In the genomic region with DNA sequence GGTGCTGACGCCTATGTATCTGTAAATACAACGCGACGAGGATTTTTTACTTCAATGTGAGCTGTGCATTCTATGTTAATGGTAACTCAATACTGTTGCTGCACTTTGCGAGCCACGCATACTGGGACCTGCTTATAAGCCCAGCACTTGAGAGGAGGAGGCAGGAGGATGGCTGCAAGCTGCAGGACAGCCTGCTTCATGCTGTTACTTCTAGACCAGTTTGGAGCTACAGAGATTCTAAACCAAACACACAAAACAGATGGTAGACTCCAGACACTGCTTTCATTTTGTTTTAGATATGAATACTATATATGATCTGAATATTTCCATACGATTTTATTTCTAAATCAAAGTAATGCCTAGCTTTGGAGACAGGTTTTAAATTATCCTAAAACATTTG, we compare ENCODE assay signal across 23 mouse cellular contexts. TPM values are rescaled to one million over a fixed set of nuclear protein-coding genes. Genes with fewer than 3 reads are reported as not detected.
A peak's percentile ranks its signal among the peaks of the same experiment; 100 is the strongest.
DNase-seq lines count a peak whose midpoint lies in the region; ATAC-seq and TF ChIP-seq lines count a peak whose summit lies in the region.
"Had no signal": no experiment of that assay in that cellular context is flagged by ENCODE, and none has a peak within 500 bp of the region (broad histone marks: within the 10 kb centered on the region; RNA-seq: fewer than 3 reads in every experiment).

No protein-coding gene starts in this region.

- no peak overlapping the region for H3K27ac ChIP-seq in forebrain, postnatal 0 days (ENCODE audit: low read depth, low read length)
- H3K27ac ChIP-seq in forebrain, embryonic 11.5 days (ENCODE audit: low read depth, low read length): no peak overlapping the region
- H3K27ac ChIP-seq in limb, embryonic 14.5 days (replicated peaks; ENCODE audit: low read depth, low read length): no peak overlapping the region
- no peak overlapping the region for H3K27ac ChIP-seq in limb, embryonic 10.5 days
- H3K27ac ChIP-seq in embryonic facial prominence, embryonic 13.5 days: 0 out of 2 replicates have a peak overlapping the region, but pooled peaks have one; percentile 7
- H3K27ac ChIP-seq: forebrain, embryonic 10.5 days; gastrocnemius, adult 2 months; hindbrain, embryonic 10.5 days; hindbrain, embryonic 13.5 days; intestine, embryonic 15.5 days had no signal

- TF ChIP-seq CTCF in forebrain, postnatal 0 days (IDR thresholded peaks at IDR 0.05; ENCODE audit: low read depth): no peak

- H3K4me3 ChIP-seq in forebrain, postnatal 0 days (ENCODE audit: low read depth, low read length): no peak overlapping the region
- no peak overlapping the region for H3K4me3 ChIP-seq in forebrain, embryonic 11.5 days (ENCODE audit: low read depth, low read length)
- no peak overlapping the region for H3K4me3 ChIP-seq in limb, embryonic 14.5 days (replicated peaks; ENCODE audit: low read length)
- H3K4me3 ChIP-seq in limb, embryonic 10.5 days: no peak overlapping the region
- no peak overlapping the region for H3K4me3 ChIP-seq in embryonic facial prominence, embryonic 13.5 days
- H3K4me3 ChIP-seq: forebrain, embryonic 10.5 days; gastrocnemius, adult 2 months; hindbrain, embryonic 10.5 days; hindbrain, embryonic 13.5 days; intestine, embryonic 15.5 days had no signal

- H3K4me1 ChIP-seq in forebrain, postnatal 0 days (ENCODE audit: insufficient read depth): no peaks in the 10 kb centered on the region
- no peaks in the 10 kb centered on the region for H3K4me1 ChIP-seq in forebrain, embryonic 11.5 days (replicated peaks; ENCODE audit: control insufficient read depth, insufficient read depth, low read length)
- H3K4me1 ChIP-seq in limb, embryonic 14.5 days (ENCODE audit: control insufficient read depth, insufficient read depth, low read length): no peaks in the 10 kb centered on the region
- no peaks in the 10 kb centered on the region for H3K4me1 ChIP-seq in limb, embryonic 10.5 days
- no peaks in the 10 kb centered on the region for H3K4me1 ChIP-seq in embryonic facial prominence, embryonic 13.5 days
- H3K4me1 ChIP-seq: forebrain, embryonic 10.5 days; hindbrain, embryonic 10.5 days; hindbrain, embryonic 13.5 days; intestine, embryonic 15.5 days had no signal

- peaks cover 66% of the 10 kb centered on the region for H3K36me3 ChIP-seq in forebrain, postnatal 0 days (ENCODE audit: insufficient read depth)
- peaks cover 15% of the 10 kb centered on the region; the same call in 1 of the 2 replicates for H3K36me3 ChIP-seq in forebrain, embryonic 11.5 days (ENCODE audit: control insufficient read depth, insufficient read depth, low read length)
- H3K36me3 ChIP-seq in limb, embryonic 14.5 days (ENCODE audit: control insufficient read depth, insufficient read depth, low read length): peaks cover 81% of the 10 kb centered on the region
- H3K36me3 ChIP-seq in limb, embryonic 10.5 days: peaks cover 96% of the 10 kb centered on the region
- peaks cover 79% of the 10 kb centered on the region for H3K36me3 ChIP-seq in embryonic facial prominence, embryonic 13.5 days

- no peaks in the 10 kb centered on the region for H3K27me3 ChIP-seq in forebrain, postnatal 0 days (ENCODE audit: insufficient read depth, low read length)
- H3K27me3 ChIP-seq in forebrain, embryonic 11.5 days (ENCODE audit: control insufficient read depth, insufficient read depth, low read length): no peaks in the 10 kb centered on the region
- H3K27me3 ChIP-seq in limb, embryonic 14.5 days (ENCODE audit: control insufficient read depth, insufficient read depth, low read length): no peaks in the 10 kb centered on the region
- H3K27me3 ChIP-seq in limb, embryonic 10.5 days (ENCODE audit: low read depth, poor library complexity, severe bottlenecking): no peaks in the 10 kb centered on the region
- H3K27me3 ChIP-seq in embryonic facial prominence, embryonic 13.5 days: no peaks in the 10 kb centered on the region
- H3K27me3 ChIP-seq: hindbrain, embryonic 13.5 days; intestine, embryonic 15.5 days had no signal

- peak; percentile 59 for ATAC-seq in forebrain, postnatal 0 days
- ATAC-seq in forebrain, embryonic 11.5 days (replicated peaks; ENCODE audit: low FRiP score): no peak
- ATAC-seq in limb, embryonic 14.5 days (ENCODE audit: low FRiP score, low read depth): no peak
- ATAC-seq in embryonic facial prominence, embryonic 13.5 days (ENCODE audit: insufficient number of reproducible peaks, insufficient read depth, low FRiP score, low TSS enrichment, low read depth): no peak
- ATAC-seq: CD4-positive, CD25-positive, alpha-beta regulatory T cell, adult 4 months; forebrain, embryonic 14.5 days; hindbrain, embryonic 16.5 days; intestine, embryonic 15.5 days had no signal

- DNase-seq in forebrain, postnatal 0 days: peak; percentile 2
- DNase-seq in forebrain, embryonic 11.5 days (ENCODE audit: low spot score): no peak
- peak; percentile 9 for DNase-seq in limb, embryonic 14.5 days (ENCODE audit: low spot score)
- DNase-seq in limb, embryonic 10.5 days (ENCODE audit: low spot score): no peak
- no peak for DNase-seq in heart, postnatal 4 days
- DNase-seq: adrenal gland, adult 2 months; adrenal gland, postnatal 14 days; cerebellum, adult 18-20 months; cerebellum, adult 9-10 months; cerebellum, postnatal 14 days; gastrocnemius, adult 2 months; gastrocnemius, postnatal 14 days; heart, adult 11 months; kidney, adult 11 months had no signal

- no peak overlapping the region for H3K9ac ChIP-seq in forebrain, postnatal 0 days
- no peak overlapping the region for H3K9ac ChIP-seq in forebrain, embryonic 11.5 days (ENCODE audit: low read length)
- H3K9ac ChIP-seq in limb, embryonic 14.5 days (ENCODE audit: low read depth, low read length, severe bottlenecking): no peak overlapping the region
- no peak overlapping the region for H3K9ac ChIP-seq in embryonic facial prominence, embryonic 13.5 days
- H3K9ac ChIP-seq: hindbrain, embryonic 13.5 days; intestine, embryonic 15.5 days had no signal

- TF ChIP-seq POLR2A in limb, embryonic 14.5 days (IDR thresholded peaks at IDR 0.05; ENCODE audit: borderline replicate concordance, extremely low read depth, insufficient read depth, insufficient read length): no peak

- no peaks in the 10 kb centered on the region for H3K9me3 ChIP-seq in forebrain, postnatal 0 days (ENCODE audit: low read length)
- H3K9me3 ChIP-seq in forebrain, embryonic 11.5 days (ENCODE audit: control insufficient read depth, low read length): no peaks in the 10 kb centered on the region
- H3K9me3 ChIP-seq in limb, embryonic 14.5 days (ENCODE audit: control insufficient read depth, low read length): no peaks in the 10 kb centered on the region
- H3K9me3 ChIP-seq in limb, embryonic 10.5 days (replicated peaks): no peaks in the 10 kb centered on the region
- no peaks in the 10 kb centered on the region for H3K9me3 ChIP-seq in embryonic facial prominence, embryonic 13.5 days
- H3K9me3 ChIP-seq: forebrain, embryonic 10.5 days; hindbrain, embryonic 10.5 days; hindbrain, embryonic 13.5 days; intestine, embryonic 15.5 days had no signal

- no peak overlapping the region for H3K4me2 ChIP-seq in forebrain, postnatal 0 days (ENCODE audit: low read depth)
- no peak overlapping the region for H3K4me2 ChIP-seq in forebrain, embryonic 11.5 days (ENCODE audit: low read depth, low read length, severe bottlenecking)
- H3K4me2 ChIP-seq in limb, embryonic 14.5 days (replicated peaks; ENCODE audit: low read depth, low read length, severe bottlenecking): no peak overlapping the region
- no peak overlapping the region for H3K4me2 ChIP-seq in embryonic facial prominence, embryonic 13.5 days
- H3K4me2 ChIP-seq: heart, embryonic 11.5 days; hindbrain, embryonic 13.5 days; intestine, embryonic 15.5 days had no signal

- 89% methylated on average over 7 of the region's 7 CpGs for WGBS in forebrain, postnatal 0 days
- WGBS in forebrain, embryonic 11.5 days: 88% methylated on average over 7 of the region's 7 CpGs
- WGBS in limb, embryonic 14.5 days: 66% methylated on average over 7 of the region's 7 CpGs
- 96% methylated on average over 7 of the region's 7 CpGs for WGBS in limb, embryonic 10.5 days
- WGBS in embryonic facial prominence, embryonic 13.5 days: 50% methylated on average over 7 of the region's 7 CpGs

RNA-seq across cellular contexts. Expression of a gene that starts 41.4 kb away (rescaled TPM):
- total RNA-seq in forebrain, postnatal 0 days (2014; rRNA removed): 7.0 and 12.4 TPM in 2 replicates
- 6.6 and 10.9 TPM in 2 replicates for polyA plus RNA-seq in forebrain, postnatal 0 days (2015; fragmentation: Nextera tagmentation; extraction: Ambion mirVana)
- polyA plus RNA-seq in forebrain, embryonic 11.5 days (2014; fragmentation: Nextera tagmentation; extraction: Ambion mirVana): 25.8 and 26.1 TPM in 2 replicates
- 7.6 and 11.1 TPM in 2 replicates for polyA plus RNA-seq in limb, embryonic 14.5 days (2012; rRNA removed)
- polyA plus RNA-seq in limb, embryonic 14.5 days (2014; fragmentation: Nextera tagmentation; extraction: Ambion mirVana): 12.6 and 13.3 TPM in 2 replicates
- polyA plus RNA-seq in limb, embryonic 10.5 days (2016; fragmentation: Nextera tagmentation; extraction: Ambion mirVana): 13.8 and 18.5 TPM in 2 replicates
- 16.9 and 17.5 TPM in 2 replicates for polyA plus RNA-seq in embryonic facial prominence, embryonic 13.5 days (2015; fragmentation: Nextera tagmentation; extraction: Ambion mirVana)
- 1 to 10 TPM; 3.2 to 3.5 TPM for total RNA-seq in heart, postnatal 4 days (2021)

RNA-seq across cellular contexts. Expression of a gene that starts 41.5 kb away (rescaled TPM):
- total RNA-seq in forebrain, postnatal 0 days (2014; rRNA removed): 21.9 and 27.5 TPM in 2 replicates
- polyA plus RNA-seq in forebrain, postnatal 0 days (2015; fragmentation: Nextera tagmentation; extraction: Ambion mirVana): 4.8 and 9.2 TPM in 2 replicates
- polyA plus RNA-seq in forebrain, embryonic 11.5 days (2014; fragmentation: Nextera tagmentation; extraction: Ambion mirVana): 7.1 and 7.2 TPM in 2 replicates
- polyA plus RNA-seq in limb, embryonic 14.5 days (2012; rRNA removed): 28.9 and 32.1 TPM in 2 replicates
- 17.3 and 20.6 TPM in 2 replicates for polyA plus RNA-seq in limb, embryonic 14.5 days (2014; fragmentation: Nextera tagmentation; extraction: Ambion mirVana)
- 8.0 and 11.7 TPM in 2 replicates for polyA plus RNA-seq in limb, embryonic 10.5 days (2016; fragmentation: Nextera tagmentation; extraction: Ambion mirVana)
- polyA plus RNA-seq in embryonic facial prominence, embryonic 13.5 days (2015; fragmentation: Nextera tagmentation; extraction: Ambion mirVana): 14.3 and 15.6 TPM in 2 replicates
- total RNA-seq in heart, postnatal 4 days (2021): 1 to 10 TPM; 8.2 to 8.6 TPM

Comparison
In these comparisons a context has a peak if more than half of its experiments do, and no peak if none do; other contexts are left out.
1. DNase-seq: peak in forebrain, postnatal 0 days (single experiment) and limb, embryonic 14.5 days (single experiment); none in forebrain, embryonic 11.5 days (single experiment), limb, embryonic 10.5 days (single experiment) and heart, postnatal 4 days (single experiment).